Mouse (Mus musculus) small intestine, adult 2 months (tissue): Measurements from ENCODE around the gene Sult1c2.

ENCODE experiments used
- CTCF ChIP-seq: fragments of 200-500 bp; IDR thresholded peaks from 2 replicates; pipeline ENCODE4 v1.5.1; 2012; ENCODE audit warnings: low read depth, mild to moderate bottlenecking, control low read depth, inconsistent platforms, low read length, moderate library complexity, mixed read lengths; ENCODE audit not compliant: insufficient replicate concordance, insufficient read length; ENCODE audit errors: extremely low read depth
- POLR2A ChIP-seq: fragments of 200-500 bp; IDR thresholded peaks from 2 replicates; pipeline ENCODE4 v1.6.1; 2012; ENCODE audit warnings: low read depth, mild to moderate bottlenecking, control low read depth, inconsistent platforms, low read length, moderate library complexity

GRCm38 (mm10) chr17:53869931-53870330, 23.8 kb upstream of the Sult1c2 start:
- TF ChIP-seq POLR2A (no peak), CTCF (no peak)
